Comparison of ENCODE assay signal across 23 mouse cellular contexts in the genomic region with DNA sequence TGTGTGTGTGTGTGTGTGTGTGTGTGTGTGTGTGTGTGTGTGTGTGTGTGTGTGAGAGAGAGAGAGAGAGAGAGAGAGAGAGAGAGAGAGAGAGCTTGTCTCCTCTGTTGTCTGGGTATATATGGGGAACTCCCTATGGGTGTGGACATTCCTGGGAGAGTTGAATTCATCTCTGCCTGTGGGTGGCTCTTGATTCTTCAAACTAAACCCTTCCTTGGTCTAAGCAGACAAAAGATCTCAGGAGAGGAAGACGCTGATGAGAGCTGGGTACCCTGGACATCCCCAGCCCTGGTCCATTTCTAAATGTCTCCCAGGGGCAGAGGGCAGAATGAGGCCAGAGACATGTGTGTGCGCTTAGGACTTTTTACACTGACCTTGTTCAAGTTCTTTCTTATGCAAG. TPM values are rescaled to one million over a fixed set of nuclear protein-coding genes. Genes with fewer than 3 reads are reported as not detected.
DNase-seq lines count a peak whose midpoint lies in the region; ATAC-seq and TF ChIP-seq lines count a peak whose summit lies in the region.
"Had no signal": no experiment of that assay in that cellular context is flagged by ENCODE, and none has a peak within 500 bp of the region (broad histone marks: within the 10 kb centered on the region; RNA-seq: fewer than 3 reads in every experiment).

No protein-coding gene starts in this region.

- ATAC-seq in heart, embryonic 12.5 days (ENCODE audit: insufficient number of reproducible peaks, low FRiP score) = no peak
- ATAC-seq in kidney, embryonic 14.5 days (ENCODE audit: low FRiP score, low TSS enrichment) = no peak
- no peak for ATAC-seq in intestine, embryonic 16.5 days
- ATAC-seq in liver, embryonic 16.5 days (ENCODE audit: low read depth) = peak; percentile 7; the same call in 1 of the 2 replicates
- ATAC-seq in forebrain, postnatal 0 days = no peak
- ATAC-seq: hindbrain, embryonic 16.5 days; lung, postnatal 0 days had no signal

- peaks cover 18% of the 10 kb centered on the region for H3K4me1 ChIP-seq in heart, embryonic 12.5 days (replicated peaks)
- H3K4me1 ChIP-seq in kidney, embryonic 14.5 days (ENCODE audit: control insufficient read depth, insufficient read depth, low read length) = peaks cover 19% of the 10 kb centered on the region; the same call in 1 of the 2 replicates
- peaks cover 23% of the 10 kb centered on the region; the same call in 1 of the 2 replicates for H3K4me1 ChIP-seq in intestine, embryonic 16.5 days (ENCODE audit: control insufficient read depth, insufficient read depth, low read length)
- H3K4me1 ChIP-seq in liver, embryonic 16.5 days (ENCODE audit: control insufficient read depth, low read depth, low read length) = peaks cover 72% of the 10 kb centered on the region
- 0 out of 2 replicates have a peak, but pooled peaks cover 6% of the 10 kb centered on the region for H3K4me1 ChIP-seq in forebrain, postnatal 0 days (ENCODE audit: insufficient read depth)

- H3K27me3 ChIP-seq in heart, embryonic 12.5 days (replicated peaks) = peaks cover 56% of the 10 kb centered on the region
- H3K27me3 ChIP-seq in kidney, embryonic 14.5 days (ENCODE audit: control insufficient read depth, insufficient read depth, low read length) = peaks cover 21% of the 10 kb centered on the region
- H3K27me3 ChIP-seq in intestine, embryonic 16.5 days (replicated peaks; ENCODE audit: control insufficient read depth, insufficient read depth, low read length) = no peaks in the 10 kb centered on the region; the same call in 1 of the 2 replicates
- H3K27me3 ChIP-seq in liver, embryonic 16.5 days (ENCODE audit: control insufficient read depth, insufficient read depth, low read depth, low read length) = no peaks in the 10 kb centered on the region
- H3K27me3 ChIP-seq in forebrain, postnatal 0 days (ENCODE audit: insufficient read depth, low read length) = peaks cover 14% of the 10 kb centered on the region

- no peaks in the 10 kb centered on the region for H3K36me3 ChIP-seq in heart, embryonic 12.5 days
- H3K36me3 ChIP-seq in kidney, embryonic 14.5 days (ENCODE audit: control insufficient read depth, insufficient read depth, low read length) = no peaks in the 10 kb centered on the region
- H3K36me3 ChIP-seq in intestine, embryonic 16.5 days (ENCODE audit: control insufficient read depth, insufficient read depth, low read length) = no peaks in the 10 kb centered on the region
- no peaks in the 10 kb centered on the region for H3K36me3 ChIP-seq in liver, embryonic 16.5 days (ENCODE audit: control insufficient read depth, insufficient read depth)
- no peaks in the 10 kb centered on the region for H3K36me3 ChIP-seq in forebrain, postnatal 0 days (ENCODE audit: insufficient read depth)
- H3K36me3 ChIP-seq: limb, embryonic 15.5 days had no signal

- 0 out of 2 replicates have a peak overlapping the region, but pooled peaks have one; percentile 8 for H3K27ac ChIP-seq in heart, embryonic 12.5 days (ENCODE audit: poor library complexity, severe bottlenecking)
- no peak overlapping the region for H3K27ac ChIP-seq in kidney, embryonic 14.5 days (ENCODE audit: low read depth, low read length)
- peak overlapping the region; percentile 37; the same call in 1 of the 2 replicates for H3K27ac ChIP-seq in intestine, embryonic 16.5 days (ENCODE audit: low read length)
- H3K27ac ChIP-seq in liver, embryonic 16.5 days (ENCODE audit: low read length) = peak overlapping the region; percentile 96
- H3K27ac ChIP-seq in forebrain, postnatal 0 days (ENCODE audit: low read depth, low read length) = no peak overlapping the region
- H3K27ac ChIP-seq: limb, embryonic 15.5 days had no signal

- 81% methylated on average over 2 of the region's 2 CpGs for WGBS in heart, embryonic 12.5 days
- 89% methylated on average over 2 of the region's 2 CpGs for WGBS in kidney, embryonic 14.5 days
- WGBS in intestine, embryonic 16.5 days = 76% methylated on average over 2 of the region's 2 CpGs
- 65% methylated on average over 2 of the region's 2 CpGs for WGBS in liver, embryonic 16.5 days (ENCODE audit: insufficient replicate concordance)
- WGBS in forebrain, postnatal 0 days = 79% methylated on average over 2 of the region's 2 CpGs

- no peak overlapping the region for H3K9ac ChIP-seq in heart, embryonic 12.5 days
- H3K9ac ChIP-seq in kidney, embryonic 14.5 days (ENCODE audit: low read depth, low read length) = no peak overlapping the region
- no peak overlapping the region for H3K9ac ChIP-seq in intestine, embryonic 16.5 days (ENCODE audit: low read depth, low read length)
- H3K9ac ChIP-seq in liver, embryonic 16.5 days (ENCODE audit: low read depth, low read length) = peak overlapping the region; percentile 52
- H3K9ac ChIP-seq in forebrain, postnatal 0 days = no peak overlapping the region
- H3K9ac ChIP-seq: limb, embryonic 15.5 days had no signal

- no peak overlapping the region for H3K4me3 ChIP-seq in heart, embryonic 12.5 days
- no peak overlapping the region for H3K4me3 ChIP-seq in kidney, embryonic 14.5 days (ENCODE audit: low read length)
- H3K4me3 ChIP-seq in intestine, embryonic 16.5 days (ENCODE audit: low read length) = no peak overlapping the region
- peak overlapping the region; percentile 51; the same call in 1 of the 2 replicates for H3K4me3 ChIP-seq in liver, embryonic 16.5 days (ENCODE audit: low read depth, low read length)
- H3K4me3 ChIP-seq in forebrain, postnatal 0 days (ENCODE audit: low read depth, low read length) = no peak overlapping the region
- H3K4me3 ChIP-seq: limb, embryonic 15.5 days had no signal

- peak overlapping the region; percentile 34; the same call in 1 of the 2 replicates for H3K4me2 ChIP-seq in heart, embryonic 12.5 days
- H3K4me2 ChIP-seq in kidney, embryonic 14.5 days (replicated peaks; ENCODE audit: low read depth, low read length) = no peak overlapping the region
- H3K4me2 ChIP-seq in intestine, embryonic 16.5 days (ENCODE audit: low read depth, low read length) = no peak overlapping the region
- H3K4me2 ChIP-seq in liver, embryonic 16.5 days (ENCODE audit: low read depth, low read length) = peak overlapping the region; percentile 78
- H3K4me2 ChIP-seq in forebrain, postnatal 0 days (ENCODE audit: low read depth) = no peak overlapping the region
- H3K4me2 ChIP-seq: limb, embryonic 15.5 days; midbrain, embryonic 11.5 days had no signal

- intact Hi-C loops in heart, postnatal 14 days (cut with DNase I) = no loop called here
- intact Hi-C loops in gastrocnemius, postnatal 36 days (cut with DNase I) = no loop called here

- TF ChIP-seq CTCF in forebrain, postnatal 0 days (IDR thresholded peaks at IDR 0.05; ENCODE audit: low read depth) = no peak

- DNase-seq in heart, postnatal 14 days = no peak
- peak; percentile 25 to 27 for DNase-seq in kidney, postnatal 36 days
- no peak for DNase-seq in forebrain, postnatal 0 days
- no peak for DNase-seq in gastrocnemius, postnatal 36 days
- DNase-seq: adrenal gland, adult 8-10 months; cerebellum, adult 11-12 months; cerebellum, postnatal 14 days; embryo, embryonic 11 days; retina, postnatal 1 day; thymus, postnatal 36 days had no signal

- no peaks in the 10 kb centered on the region for H3K9me3 ChIP-seq in heart, embryonic 12.5 days (replicated peaks)
- no peaks in the 10 kb centered on the region for H3K9me3 ChIP-seq in kidney, embryonic 14.5 days (ENCODE audit: control insufficient read depth, low read length)
- H3K9me3 ChIP-seq in intestine, embryonic 16.5 days (ENCODE audit: control insufficient read depth, low read length) = no peaks in the 10 kb centered on the region
- H3K9me3 ChIP-seq in liver, embryonic 16.5 days (replicated peaks; ENCODE audit: control insufficient read depth, low read length) = no peaks in the 10 kb centered on the region
- no peaks in the 10 kb centered on the region for H3K9me3 ChIP-seq in forebrain, postnatal 0 days (ENCODE audit: low read length)
- H3K9me3 ChIP-seq: limb, embryonic 15.5 days had no signal

RNA-seq across cellular contexts. Expression of a gene that starts 5.5 kb away (rescaled TPM):
- 38.8 and 39.2 TPM in 2 replicates for polyA plus RNA-seq in heart, embryonic 12.5 days (2016; fragmentation: Nextera tagmentation; extraction: Ambion mirVana)
- total RNA-seq in heart, postnatal 14 days (2021) = 1 to 10 TPM in 1 of 2 experiments, under 1 TPM in 1; 0.88 to 2.0 TPM
- polyA plus RNA-seq in kidney, embryonic 14.5 days (2014; fragmentation: Nextera tagmentation; extraction: Ambion mirVana) = 87.9 and 90.5 TPM in 2 replicates
- polyA plus RNA-seq in intestine, embryonic 16.5 days (2015; fragmentation: Nextera tagmentation; extraction: Ambion mirVana) = 256 and 335 TPM in 2 replicates
- polyA plus RNA-seq in liver, embryonic 16.5 days (2015; fragmentation: Nextera tagmentation; extraction: Ambion mirVana) = 25.1 and 28.2 TPM in 2 replicates
- total RNA-seq in forebrain, postnatal 0 days (2014; rRNA removed) = 1.2 TPM in 1 of 2 replicates, not detected in the other
- polyA plus RNA-seq in forebrain, postnatal 0 days (2015; fragmentation: Nextera tagmentation; extraction: Ambion mirVana) = 2.4 TPM in 2 replicates
- not detected for total RNA-seq in gastrocnemius, postnatal 36 days (2021)
- total RNA-seq: gastrocnemius, adult 8-10 months; monocyte, adult 5-6 weeks had no signal
- polyA plus RNA-seq: C2C12 had no signal

RNA-seq across cellular contexts. Expression of a gene that starts 37.8 kb away (rescaled TPM):
- polyA plus RNA-seq in heart, embryonic 12.5 days (2016; fragmentation: Nextera tagmentation; extraction: Ambion mirVana) = 6.9 and 8.3 TPM in 2 replicates
- 1 to 10 TPM; 4.9 to 6.3 TPM for total RNA-seq in heart, postnatal 14 days (2021)
- 1.7 and 2.0 TPM in 2 replicates for polyA plus RNA-seq in kidney, embryonic 14.5 days (2014; fragmentation: Nextera tagmentation; extraction: Ambion mirVana)
- 0.38 and 0.70 TPM in 2 replicates for polyA plus RNA-seq in intestine, embryonic 16.5 days (2015; fragmentation: Nextera tagmentation; extraction: Ambion mirVana)
- 17.1 and 17.8 TPM in 2 replicates for polyA plus RNA-seq in liver, embryonic 16.5 days (2015; fragmentation: Nextera tagmentation; extraction: Ambion mirVana)
- 2.5 and 4.0 TPM in 2 replicates for total RNA-seq in forebrain, postnatal 0 days (2014; rRNA removed)
- polyA plus RNA-seq in forebrain, postnatal 0 days (2015; fragmentation: Nextera tagmentation; extraction: Ambion mirVana) = 0.34 and 0.54 TPM in 2 replicates
- 1 to 10 TPM; 1.2 TPM for total RNA-seq in gastrocnemius, postnatal 36 days (2021)

RNA-seq across cellular contexts. Expression of a gene that starts 40.0 kb away (rescaled TPM):
- polyA plus RNA-seq in heart, embryonic 12.5 days (2016; fragmentation: Nextera tagmentation; extraction: Ambion mirVana) = 0.10 TPM in 1 of 2 replicates, not detected in the other
- not detected for total RNA-seq in heart, postnatal 14 days (2021)
- 0.37 and 0.54 TPM in 2 replicates for polyA plus RNA-seq in kidney, embryonic 14.5 days (2014; fragmentation: Nextera tagmentation; extraction: Ambion mirVana)
- polyA plus RNA-seq in intestine, embryonic 16.5 days (2015; fragmentation: Nextera tagmentation; extraction: Ambion mirVana) = 0.20 and 0.31 TPM in 2 replicates
- polyA plus RNA-seq in liver, embryonic 16.5 days (2015; fragmentation: Nextera tagmentation; extraction: Ambion mirVana) = 0.04 and 0.05 TPM in 2 replicates
- 14.4 and 18.7 TPM in 2 replicates for total RNA-seq in forebrain, postnatal 0 days (2014; rRNA removed)
- polyA plus RNA-seq in forebrain, postnatal 0 days (2015; fragmentation: Nextera tagmentation; extraction: Ambion mirVana) = 4.3 and 8.9 TPM in 2 replicates
- not detected for total RNA-seq in gastrocnemius, postnatal 36 days (2021)
- total RNA-seq: adrenal gland, adult 8-10 months; gastrocnemius, adult 8-10 months; hematopoietic stem cell, adult 5-6 weeks; monocyte, adult 5-6 weeks had no signal
- polyA plus RNA-seq: C2C12; heart, embryonic 14.5 days; limb, embryonic 15.5 days; lung, postnatal 0 days had no signal

Comparison
In these comparisons a context has a peak if more than half of its experiments do, and no peak if none do; other contexts are left out.
1. H3K27ac ChIP-seq: peak in heart, embryonic 12.5 days (single experiment), intestine, embryonic 16.5 days (single experiment) and liver, embryonic 16.5 days (single experiment); none in kidney, embryonic 14.5 days (single experiment) and forebrain, postnatal 0 days (single experiment).
2. H3K4me2 ChIP-seq: peak in heart, embryonic 12.5 days (single experiment) and liver, embryonic 16.5 days (single experiment); none in kidney, embryonic 14.5 days (single experiment), intestine, embryonic 16.5 days (single experiment) and forebrain, postnatal 0 days (single experiment).
3. DNase-seq: peak in kidney, postnatal 36 days (2 of 2); none in heart, postnatal 14 days (0 of 2), forebrain, postnatal 0 days (single experiment) and gastrocnemius, postnatal 36 days (0 of 2).